Mouse (Mus musculus) C2C12 (cell line): ENCODE data around the gene Syt1. TPM values are rescaled to one million over a fixed set of nuclear protein-coding genes. Genes with fewer than 3 reads are reported as not detected.

ENCODE experiments used
- H3K27me3 ChIP-seq: one replicate; pipeline ENCODE4 v1.6.1; 2011; ENCODE audit not compliant: control insufficient read depth, insufficient read depth, insufficient read length
- H3K36me3 ChIP-seq: one replicate; pipeline ENCODE4 v1.6.1; 2011; ENCODE audit not compliant: control insufficient read depth, insufficient read depth
- H3K4me3 ChIP-seq: one replicate; pipeline ENCODE4 v1.5.1; 2011; ENCODE audit warnings: mild to moderate bottlenecking, control low read depth; ENCODE audit not compliant: poor library complexity, insufficient read depth, severe bottlenecking
- H3K79me2 ChIP-seq: one replicate; pipeline ENCODE4 v1.6.1; 2011; ENCODE audit not compliant: control insufficient read depth, insufficient read depth
- H3K79me3 ChIP-seq: one replicate; pipeline ENCODE4 v1.6.1; 2011; ENCODE audit warnings: low read depth, control low read depth
- H3ac ChIP-seq: one replicate; pipeline ENCODE3; 2011; ENCODE audit warnings: low read depth; ENCODE audit not compliant: control insufficient read depth, insufficient read length
- CEBPB ChIP-seq: IDR thresholded peaks from one replicate; pipeline ENCODE4 v1.6.1; 2011; ENCODE audit warnings: low read depth, mild to moderate bottlenecking, control low read depth, moderate library complexity
- CTCF ChIP-seq: IDR thresholded peaks from one replicate; pipeline ENCODE4 v1.5.1; 2011; ENCODE audit not compliant: control insufficient read depth, insufficient read depth, insufficient read length
- FOSL1 ChIP-seq: IDR thresholded peaks from one replicate; pipeline ENCODE4 v1.8.0; 2011; ENCODE audit warnings: mild to moderate bottlenecking, low read length; ENCODE audit not compliant: poor library complexity, insufficient read depth, severe bottlenecking
- MAX ChIP-seq: IDR thresholded peaks from one replicate; pipeline ENCODE4 v1.6.1; 2011; ENCODE audit warnings: mild to moderate bottlenecking, control low read depth
- MYOD1 ChIP-seq: IDR thresholded peaks from one replicate; pipeline ENCODE4 v1.6.1; 2011; ENCODE audit warnings: low read depth; ENCODE audit not compliant: control insufficient read depth, insufficient read length
- MYOG ChIP-seq: IDR thresholded peaks from one replicate; pipeline ENCODE4 v1.6.1; 2011; ENCODE audit not compliant: control insufficient read depth, insufficient read length; ENCODE audit errors: extremely low read depth
- USF1 ChIP-seq: IDR thresholded peaks from one replicate; pipeline ENCODE4 v1.6.1; 2011; ENCODE audit warnings: low read depth, mild to moderate bottlenecking, control low read depth, moderate library complexity
- polyA plus RNA-seq: library from polyadenylated mRNA; unstranded; fragments of >200 nt; fragmentation: generic; extraction: Trizol; gene quantifications from one replicate; pipeline ENCODE4 v1.2.1, GENCODE M21; 2012; ENCODE audit warnings: missing spikeins

Gene Syt1
- polyA plus RNA-seq, 1 experiment: 0.09 TPM

- Histone ChIP-seq H3K79me3 (no peaks in the 10 kb centered on the region), H3K79me2 (no peaks in the 10 kb centered on the region), H3K36me3 (no peaks in the 10 kb centered on the region), H3K27me3 (no peaks in the 10 kb centered on the region), H3K4me3 (no peak overlapping the region), H3ac (no peak overlapping the region)
- TF ChIP-seq MYOG: no peak
- TF ChIP-seq CEBPB: no peak
Observed at GRCm38 (mm10) chr10:109009831-109010230, 951 bp downstream of the Syt1 start.

GRCm38 (mm10) chr10:109008456-109008855 lies 2.3 kb downstream of the Syt1 start:
- Histone ChIP-seq H3ac (no peak overlapping the region), H3K79me3 (no peaks in the 10 kb centered on the region), H3K36me3 (no peaks in the 10 kb centered on the region), H3K27me3 (no peaks in the 10 kb centered on the region), H3K4me3 (no peak overlapping the region), H3K79me2 (no peaks in the 10 kb centered on the region)
- no peak for TF ChIP-seq MAX
- no peak for TF ChIP-seq MYOG
- no peak for TF ChIP-seq CEBPB
- TF ChIP-seq MYOD1: no peak
- no peak for TF ChIP-seq USF1
- no peak for TF ChIP-seq CTCF
- no peak for TF ChIP-seq FOSL1

- Histone ChIP-seq H3K36me3 (no peaks in the 10 kb centered on the region), H3K79me3 (no peaks in the 10 kb centered on the region), H3ac (no peak overlapping the region), H3K27me3 (no peaks in the 10 kb centered on the region), H3K4me3 (no peak overlapping the region), H3K79me2 (no peaks in the 10 kb centered on the region)
- no peak for TF ChIP-seq MAX
- TF ChIP-seq FOSL1: no peak
- TF ChIP-seq USF1: no peak
- TF ChIP-seq MYOD1: no peak
- TF ChIP-seq MYOG: no peak
- TF ChIP-seq CTCF: no peak
- no peak for TF ChIP-seq CEBPB
Observed at GRCm38 (mm10) chr10:109003482-109003881, 7.3 kb downstream of the Syt1 start.

- TF ChIP-seq FOSL1 (no peak), MYOG (no peak), MYOD1 (no peak), USF1 (no peak), MAX (no peak), CEBPB (no peak), CTCF (no peak)
- Histone ChIP-seq H3K4me3 (no peak overlapping the region), H3K79me3 (no peaks in the 10 kb centered on the region), H3K36me3 (no peaks in the 10 kb centered on the region), H3K79me2 (no peaks in the 10 kb centered on the region), H3K27me3 (no peaks in the 10 kb centered on the region), H3ac (no peak overlapping the region)
Observed at GRCm38 (mm10) chr10:108987250-108987649, 23.5 kb downstream of the Syt1 start.

GRCm38 (mm10) chr10:108979660-108980059 lies 31.1 kb downstream of the Syt1 start:
- no peaks in the 10 kb centered on the region for H3K79me3 ChIP-seq
- H3K27me3 ChIP-seq: no peaks in the 10 kb centered on the region
- TF ChIP-seq MYOG (no peak), CTCF (no peak), USF1 (no peak)
- H3ac ChIP-seq: no peak overlapping the region
- H3K4me3 ChIP-seq: no peak overlapping the region
- H3K36me3 ChIP-seq: no peaks in the 10 kb centered on the region
- no peaks in the 10 kb centered on the region for H3K79me2 ChIP-seq

- no peak overlapping the region for H3ac ChIP-seq
- H3K79me3 ChIP-seq: no peaks in the 10 kb centered on the region
- H3K79me2 ChIP-seq: no peaks in the 10 kb centered on the region
- no peaks in the 10 kb centered on the region for H3K27me3 ChIP-seq
- TF ChIP-seq CTCF: no peak
- TF ChIP-seq MAX: no peak
- no peak for TF ChIP-seq MYOG
- no peak for TF ChIP-seq MYOD1
- TF ChIP-seq FOSL1: no peak
- TF ChIP-seq USF1: no peak
- no peak for TF ChIP-seq CEBPB
- no peak overlapping the region for H3K4me3 ChIP-seq
- no peaks in the 10 kb centered on the region for H3K36me3 ChIP-seq
Observed at GRCm38 (mm10) chr10:108954952-108955351, 55.8 kb downstream of the Syt1 start.
